In the genomic region with DNA sequence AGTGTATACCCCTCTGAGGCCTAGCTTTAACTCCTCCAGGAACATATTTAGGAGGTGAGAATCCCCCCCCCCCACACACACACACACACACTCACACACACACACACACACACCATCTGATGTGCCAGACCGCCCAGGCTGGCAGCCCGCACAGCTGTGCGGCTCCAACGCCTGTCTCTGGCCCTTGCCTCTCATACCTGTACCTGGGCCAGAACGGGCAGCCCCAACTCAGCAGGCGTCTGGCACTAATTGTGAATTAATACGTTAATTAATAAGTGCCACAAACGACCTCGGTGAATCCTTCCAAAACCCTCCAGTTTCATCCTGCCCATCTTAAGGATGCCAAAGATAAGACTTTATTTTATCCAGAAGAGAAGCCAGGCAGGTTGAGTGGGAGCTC, we compare ENCODE assay signal across 24 mouse cellular contexts. TPM values are rescaled to one million over a fixed set of nuclear protein-coding genes. Genes with fewer than 3 reads are reported as not detected.
DNase-seq lines count a peak whose midpoint lies in the region; ATAC-seq lines count a peak whose summit lies in the region.
"Had no signal": no experiment of that assay in that cellular context is flagged by ENCODE, and none has a peak within 500 bp of the region (broad histone marks: within the 10 kb centered on the region; RNA-seq: fewer than 3 reads in every experiment).

No protein-coding gene starts in this region.

- ATAC-seq in kidney, embryonic 16.5 days (ENCODE audit: low FRiP score, low TSS enrichment), result no peak
- ATAC-seq in hindbrain, embryonic 13.5 days (ENCODE audit: low FRiP score), result no peak
- ATAC-seq: activated CD4-positive, CD25-positive, alpha-beta regulatory T cell, adult 4 months; CD4-positive, CD25-positive, alpha-beta regulatory T cell, adult 4 months; intestine, postnatal 0 days; Patski had no signal

- no peak overlapping the region for H3K4me3 ChIP-seq in kidney, embryonic 16.5 days (ENCODE audit: low read length)
- no peak overlapping the region for H3K4me3 ChIP-seq in embryonic facial prominence, embryonic 10.5 days
- no peak overlapping the region for H3K4me3 ChIP-seq in hindbrain, embryonic 13.5 days
- H3K4me3 ChIP-seq: heart, adult 2 months; heart, embryonic 15.5 days; hindbrain, embryonic 15.5 days; limb, embryonic 12.5 days; liver, embryonic 13.5 days; lung, embryonic 15.5 days; stomach, embryonic 15.5 days had no signal

- H3K9ac ChIP-seq in kidney, embryonic 16.5 days (replicated peaks; ENCODE audit: low read length), result no peak overlapping the region
- 0 out of 2 replicates have a peak overlapping the region, but pooled peaks have one; percentile 15 for H3K9ac ChIP-seq in hindbrain, embryonic 13.5 days
- H3K9ac ChIP-seq: heart, embryonic 15.5 days; hindbrain, embryonic 15.5 days; limb, embryonic 12.5 days; liver, embryonic 13.5 days; lung, embryonic 15.5 days had no signal

- peak overlapping the region; percentile 94; the same call in 1 of the 2 replicates for H3K27ac ChIP-seq in kidney, embryonic 16.5 days (ENCODE audit: low read length)
- 0 out of 2 replicates have a peak overlapping the region, but pooled peaks have one; percentile 61 for H3K27ac ChIP-seq in embryonic facial prominence, embryonic 10.5 days (replicated peaks)
- H3K27ac ChIP-seq in hindbrain, embryonic 13.5 days, result no peak overlapping the region
- H3K27ac ChIP-seq: liver, embryonic 13.5 days; lung, embryonic 15.5 days had no signal

- peak; percentile 51 to 59 for DNase-seq in cerebellum, postnatal 14 days
- no peak for DNase-seq in cerebellum, adult 11-12 months
- no peak for DNase-seq in kidney, postnatal 10 days
- DNase-seq in embryonic facial prominence, embryonic 10.5 days (ENCODE audit: low spot score), result no peak
- DNase-seq in heart, postnatal 36 days, result no peak
- no peak for DNase-seq in thymus, postnatal 10 days (ENCODE audit: low spot score in 2 of 2)
- DNase-seq: adrenal gland, postnatal 10 days; cerebellum, postnatal 36 days; heart, adult 2 months; kidney, postnatal 14 days; liver, embryonic 13.5 days; lung, postnatal 4 days; thymus, adult 18-20 months had no signal

- 84% methylated on average over 9 of the region's 9 CpGs for WGBS in kidney, embryonic 16.5 days
- 84% methylated on average over 9 of the region's 9 CpGs for WGBS in embryonic facial prominence, embryonic 10.5 days
- 76% methylated on average over 9 of the region's 9 CpGs for WGBS in hindbrain, embryonic 13.5 days

- H3K9me3 ChIP-seq in kidney, embryonic 16.5 days (ENCODE audit: low read length), result no peaks in the 10 kb centered on the region
- H3K9me3 ChIP-seq in embryonic facial prominence, embryonic 10.5 days, result no peaks in the 10 kb centered on the region
- no peaks in the 10 kb centered on the region for H3K9me3 ChIP-seq in hindbrain, embryonic 13.5 days
- H3K9me3 ChIP-seq: heart, embryonic 15.5 days; hindbrain, embryonic 15.5 days; limb, embryonic 12.5 days; liver, embryonic 13.5 days; lung, embryonic 15.5 days; stomach, embryonic 15.5 days had no signal

- no peak overlapping the region for H3K4me2 ChIP-seq in kidney, embryonic 16.5 days (replicated peaks; ENCODE audit: low read depth, low read length)
- no peak overlapping the region for H3K4me2 ChIP-seq in hindbrain, embryonic 13.5 days
- H3K4me2 ChIP-seq: heart, embryonic 15.5 days; hindbrain, embryonic 15.5 days; limb, embryonic 12.5 days; liver, embryonic 13.5 days; lung, embryonic 15.5 days; stomach, embryonic 15.5 days had no signal

- no peaks in the 10 kb centered on the region for H3K36me3 ChIP-seq in kidney, embryonic 16.5 days (ENCODE audit: insufficient read depth, low read length)
- H3K36me3 ChIP-seq in embryonic facial prominence, embryonic 10.5 days (replicated peaks), result no peaks in the 10 kb centered on the region
- no peaks in the 10 kb centered on the region for H3K36me3 ChIP-seq in hindbrain, embryonic 13.5 days
- H3K36me3 ChIP-seq: heart, embryonic 15.5 days; hindbrain, embryonic 15.5 days; limb, embryonic 12.5 days; liver, embryonic 13.5 days; lung, embryonic 15.5 days; stomach, embryonic 15.5 days had no signal

- H3K27me3 ChIP-seq in kidney, embryonic 16.5 days (ENCODE audit: insufficient read depth, low read length), result peaks cover 21% of the 10 kb centered on the region
- H3K27me3 ChIP-seq in embryonic facial prominence, embryonic 10.5 days (replicated peaks; ENCODE audit: low read depth, poor library complexity, severe bottlenecking), result peaks cover 96% of the 10 kb centered on the region
- H3K27me3 ChIP-seq in hindbrain, embryonic 13.5 days, result peaks cover 29% of the 10 kb centered on the region
- H3K27me3 ChIP-seq: Patski; stomach, embryonic 15.5 days had no signal

- H3K4me1 ChIP-seq in kidney, embryonic 16.5 days (ENCODE audit: insufficient read depth, low read length), result peaks cover 70% of the 10 kb centered on the region
- H3K4me1 ChIP-seq in embryonic facial prominence, embryonic 10.5 days, result peaks cover 92% of the 10 kb centered on the region
- peaks cover 80% of the 10 kb centered on the region for H3K4me1 ChIP-seq in hindbrain, embryonic 13.5 days (replicated peaks)

- intact Hi-C loops in heart, postnatal 36 days (cut with DNase I), result no loop called here

RNA-seq across cellular contexts. Expression of a gene that starts 27.9 kb away (rescaled TPM):
- 5.4 and 6.8 TPM in 2 replicates for polyA plus RNA-seq in kidney, embryonic 16.5 days (2015; fragmentation: Nextera tagmentation; extraction: Ambion mirVana)
- 2.5 and 2.9 TPM in 2 replicates for polyA plus RNA-seq in embryonic facial prominence, embryonic 10.5 days (2016; fragmentation: Nextera tagmentation; extraction: Ambion mirVana)
- polyA plus RNA-seq in hindbrain, embryonic 13.5 days (2015; fragmentation: Nextera tagmentation; extraction: Ambion mirVana), result 7.1 and 8.1 TPM in 2 replicates
- under 1 TPM; 0.84 to 1.00 TPM for total RNA-seq in heart, postnatal 36 days (2021)
- polyA plus RNA-seq: activated CD4-positive, CD25-positive, alpha-beta regulatory T cell, adult 4 months had no signal

Comparison
In these comparisons a context has a peak if more than half of its experiments do, and no peak if none do; other contexts are left out.
1. DNase-seq: peak in cerebellum, postnatal 14 days (2 of 2); none in cerebellum, adult 11-12 months (single experiment), kidney, postnatal 10 days (single experiment), embryonic facial prominence, embryonic 10.5 days (single experiment), heart, postnatal 36 days (0 of 2) and thymus, postnatal 10 days (0 of 2).